Mouse (Mus musculus) MEL (cell line): ENCODE results near the gene Grcc10.

Experiments used
- EP300 ChIP-seq, 2 experiments: IDR thresholded peaks; 2 replicates each; pipeline ENCODE4 v1.6.1; 2011; ENCODE audit warnings: improper control_type of control experiment in 2 of 2, low read length in 2 of 2, low read depth in 1 of 2, mild to moderate bottlenecking in 1 of 2
- MAX ChIP-seq: IDR thresholded peaks from 2 replicates; pipeline ENCODE4 v1.6.1; 2011; ENCODE audit warnings: low read length, improper control_type of control experiment
- POLR2A ChIP-seq, 2 experiments: IDR thresholded peaks; 2 replicates each; pipeline ENCODE4 v1.6.1; 2011 to 2012; ENCODE audit warnings: low read length in 2 of 2, mild to moderate bottlenecking in 2 of 2, control low read depth in 1 of 2, improper control_type of control experiment in 1 of 2, low read depth in 1 of 2, moderate library complexity in 1 of 2; ENCODE audit not compliant: control insufficient read depth in 1 of 2, insufficient read depth in 1 of 2, poor library complexity in 1 of 2
- TAL1 ChIP-seq: IDR thresholded peaks from 2 replicates; pipeline ENCODE4 v1.6.1; 2012; ENCODE audit warnings: mild to moderate bottlenecking, inconsistent platforms, low read length, moderate library complexity, mixed read lengths

GRCm38 (mm10) chr6:124722876-124723473, 18.2 kb downstream of the Grcc10 start:
- no peak for TF ChIP-seq TAL1
- TF ChIP-seq EP300 (IDR thresholded peaks at IDR 0.05; ENCODE audit: low read depth in 1 of 2, low read length in 2 of 2): no peak
- no peak for TF ChIP-seq POLR2A (IDR thresholded peaks at IDR 0.05; ENCODE audit: control insufficient read depth in 1 of 2, insufficient read depth in 1 of 2, low read depth in 1 of 2, low read length in 2 of 2, poor library complexity in 1 of 2)
- no peak for TF ChIP-seq MAX
